Mouse (Mus musculus) E14TG2a.4 (cell line): Measurements from ENCODE around the gene Zdhhc16.

Source experiments
- CTCF ChIP-seq: conservative IDR thresholded peaks from 2 replicates; pipeline ENCODE4 v1.5.1; 2014; ENCODE audit warnings: low read length
- NANOG ChIP-seq: IDR thresholded peaks from 2 replicates; pipeline ENCODE4 v1.6.1; 2014; ENCODE audit warnings: borderline replicate concordance, low read length, mixed read lengths
- POU5F1 ChIP-seq: IDR thresholded peaks from 2 replicates; pipeline ENCODE4 v1.6.1; 2014; ENCODE audit warnings: low read length, borderline replicate concordance

GRCm38 (mm10) chr19:41895460-41896318, 37.6 kb upstream of the Zdhhc16 start, which contains the start of gene Rrp12:
- TF ChIP-seq CTCF, result no peak
- no peak for TF ChIP-seq NANOG
- TF ChIP-seq POU5F1, result no peak
